Mouse (Mus musculus): Measurements from ENCODE around the gene Spata25. TPM values are rescaled to one million over a fixed set of nuclear protein-coding genes. Genes with fewer than 3 reads are reported as not detected.
A peak's percentile ranks its signal among the peaks of the same experiment; 100 is the strongest.

Spata25 gene
- polyA plus RNA-seq, 1 experiment from 2014 or later: 0.36 TPM

DNA sequence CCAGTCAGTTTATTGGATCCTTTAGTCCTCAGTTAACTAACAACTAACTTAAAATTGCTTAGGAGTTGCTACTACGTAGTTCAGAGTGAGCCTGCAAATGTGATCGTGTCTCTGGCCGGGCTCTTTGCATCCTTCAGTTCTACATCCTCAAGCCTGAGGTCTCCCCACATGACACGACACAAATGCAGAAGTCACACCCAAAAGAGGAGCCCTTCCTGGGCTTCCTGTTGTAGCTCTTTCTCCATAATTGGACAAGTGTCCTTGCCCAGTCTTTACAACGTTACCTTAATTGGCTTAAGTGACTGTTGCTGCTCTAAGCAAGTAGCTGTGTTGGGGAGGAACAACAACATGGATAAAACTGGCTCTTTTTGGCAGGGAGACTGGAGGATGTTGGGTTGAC lies 13.0 kb downstream of the Spata25 start:
- no peak overlapping the region for H3K9ac ChIP-seq (replicated peaks; ENCODE audit: low read length)
- no peak overlapping the region for H3K4me3 ChIP-seq (ENCODE audit: low read depth, low read length)
- H3K27ac ChIP-seq (replicated peaks; ENCODE audit: low read depth, low read length): no peak overlapping the region
- H3K27me3 ChIP-seq (ENCODE audit: control insufficient read depth, insufficient read depth, low read length): no peaks in the 10 kb centered on the region
- no peaks in the 10 kb centered on the region for H3K9me3 ChIP-seq (replicated peaks; ENCODE audit: control insufficient read depth, low read length)
- H3K4me2 ChIP-seq (ENCODE audit: low read depth, low read length): no peak overlapping the region
- ATAC-seq (replicated peaks; ENCODE audit: insufficient number of reproducible peaks, low FRiP score, low TSS enrichment, low read depth) (no peak), DNase-seq (ENCODE audit: low spot score) (no peak)
- 88% methylated on average over 5 of the region's 5 CpGs for WGBS
- H3K4me1 ChIP-seq (ENCODE audit: control insufficient read depth, insufficient read depth, low read length): no peaks in the 10 kb centered on the region
- no peaks in the 10 kb centered on the region for H3K36me3 ChIP-seq (replicated peaks; ENCODE audit: control insufficient read depth, insufficient read depth, low read depth, low read length)

DNA sequence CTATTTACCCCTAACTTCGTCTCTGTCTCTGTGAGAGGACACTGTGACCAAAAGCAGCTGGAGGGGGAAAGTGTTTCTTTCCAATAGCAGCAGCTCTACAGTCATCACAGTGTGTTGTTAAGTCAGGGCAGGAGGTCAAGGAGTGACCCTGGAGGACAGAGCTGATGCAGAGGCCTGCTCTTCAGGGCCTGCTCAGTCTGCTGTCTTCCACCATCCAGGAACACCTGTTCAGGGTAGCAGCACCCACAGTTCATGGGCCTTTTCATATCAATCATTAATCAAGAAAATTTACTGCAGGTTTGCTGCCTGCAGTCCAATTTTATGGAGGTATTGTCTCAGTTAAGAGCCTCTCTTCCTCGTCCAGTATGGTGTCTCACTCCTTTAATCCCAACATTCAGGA lies 14.8 kb downstream of the Spata25 start:
- Histone ChIP-seq H3K4me3 (ENCODE audit: low read depth, low read length) (no peak overlapping the region), H3K36me3 (replicated peaks; ENCODE audit: control insufficient read depth, insufficient read depth, low read depth, low read length) (no peaks in the 10 kb centered on the region), H3K27me3 (ENCODE audit: control insufficient read depth, insufficient read depth, low read length) (no peaks in the 10 kb centered on the region), H3K9me3 (replicated peaks; ENCODE audit: control insufficient read depth, low read length) (no peaks in the 10 kb centered on the region), H3K4me2 (ENCODE audit: low read depth, low read length) (no peak overlapping the region), H3K9ac (replicated peaks; ENCODE audit: low read length) (no peak overlapping the region), H3K27ac (replicated peaks; ENCODE audit: low read depth, low read length) (no peak overlapping the region), H3K4me1 (ENCODE audit: control insufficient read depth, insufficient read depth, low read length) (no peaks in the 10 kb centered on the region)
- no peak for DNase-seq (ENCODE audit: low spot score)
- no peak for ATAC-seq (replicated peaks; ENCODE audit: insufficient number of reproducible peaks, low FRiP score, low TSS enrichment, low read depth)
- 61% methylated on average over 2 of the region's 2 CpGs for WGBS

DNA sequence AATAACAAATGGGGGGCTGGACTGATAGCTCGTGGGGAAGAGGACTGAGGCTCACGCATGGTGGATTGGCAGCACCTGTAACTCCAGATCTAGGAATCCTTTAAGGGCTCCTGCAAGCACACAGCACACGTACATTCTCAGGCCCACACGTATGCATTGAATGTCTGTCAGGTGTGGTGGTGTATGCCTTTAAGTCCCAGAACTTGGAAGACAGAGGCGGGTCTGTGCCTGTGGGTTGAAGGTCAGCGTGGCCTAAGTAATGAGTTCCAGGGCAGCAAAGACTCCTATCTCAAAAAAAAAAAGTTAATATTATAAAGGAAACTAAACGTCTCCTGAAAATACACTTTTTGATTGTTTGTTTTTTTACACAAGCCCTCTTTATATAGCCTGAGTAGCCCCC lies 21.7 kb downstream of the Spata25 start:
- Histone ChIP-seq H3K4me1 (ENCODE audit: control insufficient read depth, insufficient read depth, low read length) (no peaks in the 10 kb centered on the region), H3K4me3 (ENCODE audit: low read depth, low read length) (no peak overlapping the region), H3K36me3 (replicated peaks; ENCODE audit: control insufficient read depth, insufficient read depth, low read depth, low read length) (no peaks in the 10 kb centered on the region; the same call in 1 of the 2 replicates), H3K4me2 (ENCODE audit: low read depth, low read length) (no peak overlapping the region), H3K27me3 (ENCODE audit: control insufficient read depth, insufficient read depth, low read length) (no peaks in the 10 kb centered on the region), H3K9ac (replicated peaks; ENCODE audit: low read length) (no peak overlapping the region), H3K27ac (replicated peaks; ENCODE audit: low read depth, low read length) (no peak overlapping the region), H3K9me3 (replicated peaks; ENCODE audit: control insufficient read depth, low read length) (no peaks in the 10 kb centered on the region)
- ATAC-seq (replicated peaks; ENCODE audit: insufficient number of reproducible peaks, low FRiP score, low TSS enrichment, low read depth) (no peak), DNase-seq (ENCODE audit: low spot score) (no peak)
- 71% methylated on average over 7 of the region's 7 CpGs for WGBS

DNA sequence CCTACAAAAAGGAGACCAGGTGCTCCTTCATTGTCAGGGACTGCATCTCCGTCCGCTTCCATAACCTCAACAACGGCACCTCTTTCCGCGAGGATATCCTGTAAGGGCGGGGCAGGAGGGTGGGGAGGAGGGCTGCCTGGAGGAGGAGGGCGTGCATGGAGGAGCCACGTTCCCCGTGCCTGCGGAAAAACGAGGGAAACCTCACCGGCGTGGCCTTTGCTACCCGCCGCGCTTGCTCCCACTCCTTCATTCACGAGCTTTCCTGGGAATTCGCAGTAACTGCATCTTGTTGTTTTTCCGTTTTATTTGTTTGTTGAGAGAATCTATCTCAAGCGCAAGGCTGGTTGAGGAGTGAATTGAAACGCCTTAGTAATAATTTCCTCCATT lies 23.0 kb downstream of the Spata25 start:
- peak overlapping the region; percentile 69 for H3K9ac ChIP-seq (replicated peaks; ENCODE audit: low read length)
- ATAC-seq (replicated peaks; ENCODE audit: insufficient number of reproducible peaks, low FRiP score, low TSS enrichment, low read depth): peak; percentile 65; the same call in 1 of the 2 replicates
- H3K27ac ChIP-seq (replicated peaks; ENCODE audit: low read depth, low read length): peak overlapping the region; percentile 23; the same call in 1 of the 2 replicates
- no peaks in the 10 kb centered on the region; the same call in 1 of the 2 replicates for H3K36me3 ChIP-seq (replicated peaks; ENCODE audit: control insufficient read depth, insufficient read depth, low read depth, low read length)
- no peaks in the 10 kb centered on the region for H3K9me3 ChIP-seq (replicated peaks; ENCODE audit: control insufficient read depth, low read length)
- peak overlapping the region; percentile 83 for H3K4me2 ChIP-seq (ENCODE audit: low read depth, low read length)
- DNase-seq (ENCODE audit: low spot score): no peak
- H3K4me3 ChIP-seq (ENCODE audit: low read depth, low read length): peak overlapping the region; percentile 81
- WGBS: 2% methylated on average over 21 of the region's 21 CpGs
- no peaks in the 10 kb centered on the region for H3K4me1 ChIP-seq (ENCODE audit: control insufficient read depth, insufficient read depth, low read length)
- H3K27me3 ChIP-seq (ENCODE audit: control insufficient read depth, insufficient read depth, low read length): no peaks in the 10 kb centered on the region

DNA sequence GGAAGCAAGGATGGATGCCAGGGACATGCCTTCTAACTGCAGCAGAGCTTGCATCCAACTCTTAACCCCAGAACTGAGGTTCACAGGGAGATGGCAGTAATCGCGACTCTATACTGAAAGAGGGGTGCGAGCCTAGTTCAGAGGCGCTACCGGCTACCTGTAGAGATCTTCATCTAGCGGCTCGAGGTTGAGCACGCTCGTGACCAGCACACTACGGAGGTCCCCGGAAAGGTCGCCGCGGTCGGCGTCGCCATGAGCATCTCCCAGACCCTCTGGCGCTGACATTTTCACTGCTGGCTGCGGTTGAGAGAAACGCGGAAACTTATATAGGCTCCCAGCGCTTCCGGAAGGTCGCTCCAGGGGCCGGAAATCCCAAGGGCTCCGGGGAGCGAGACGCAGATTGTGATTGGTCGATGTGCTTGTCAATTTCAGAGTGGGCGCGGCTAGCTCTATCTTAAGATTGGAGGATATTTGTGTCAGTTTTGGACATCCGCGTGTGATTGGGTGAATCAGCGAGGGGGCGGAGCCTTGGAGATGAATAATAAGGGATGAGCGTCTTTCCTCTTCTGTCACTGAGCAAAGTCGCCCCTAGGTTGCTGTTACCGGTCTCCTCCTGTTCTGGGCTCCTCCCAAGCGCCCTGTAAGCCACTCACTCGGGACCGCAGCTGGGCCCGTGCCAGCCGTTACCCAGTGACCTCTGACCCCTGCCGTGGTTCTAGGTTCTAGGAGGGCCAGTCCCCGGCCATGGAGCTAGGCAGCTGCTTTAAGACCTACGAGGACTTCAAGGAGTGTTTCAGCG lies 23.6 kb downstream of the Spata25 start, which contains the start of the genes Acot8 and Zswim3:
Gene Acot8, minus strand, starts transcription at position 350 of the 799 bp plus-strand sequence.
Gene Zswim3, plus strand, starts transcription at position 566 of the 799 bp plus-strand sequence.
- H3K4me1 ChIP-seq (ENCODE audit: control insufficient read depth, insufficient read depth, low read length): no peaks in the 10 kb centered on the region
- peak; percentile 93 for ATAC-seq (replicated peaks; ENCODE audit: insufficient number of reproducible peaks, low FRiP score, low TSS enrichment, low read depth)
- H3K4me2 ChIP-seq (ENCODE audit: low read depth, low read length): peak within 1 kb of the TSS; percentile 83
- H3K4me3 ChIP-seq (ENCODE audit: low read depth, low read length): peak within 1 kb of the TSS; percentile 81
- H3K27ac ChIP-seq (replicated peaks; ENCODE audit: low read depth, low read length): peak within 1 kb of the TSS; percentile 28
- WGBS: under 1% methylated on average over 47 of the region's 47 CpGs
- H3K36me3 ChIP-seq (replicated peaks; ENCODE audit: control insufficient read depth, insufficient read depth, low read depth, low read length): no peaks in the 10 kb centered on the region; the same call in 1 of the 2 replicates
- H3K9ac ChIP-seq (replicated peaks; ENCODE audit: low read length): peak within 1 kb of the TSS; percentile 79
- peak; percentile 99 for DNase-seq (ENCODE audit: low spot score)
- H3K9me3 ChIP-seq (replicated peaks; ENCODE audit: control insufficient read depth, low read length): no peaks in the 10 kb centered on the region
- no peaks in the 10 kb centered on the region for H3K27me3 ChIP-seq (ENCODE audit: control insufficient read depth, insufficient read depth, low read length)

DNA sequence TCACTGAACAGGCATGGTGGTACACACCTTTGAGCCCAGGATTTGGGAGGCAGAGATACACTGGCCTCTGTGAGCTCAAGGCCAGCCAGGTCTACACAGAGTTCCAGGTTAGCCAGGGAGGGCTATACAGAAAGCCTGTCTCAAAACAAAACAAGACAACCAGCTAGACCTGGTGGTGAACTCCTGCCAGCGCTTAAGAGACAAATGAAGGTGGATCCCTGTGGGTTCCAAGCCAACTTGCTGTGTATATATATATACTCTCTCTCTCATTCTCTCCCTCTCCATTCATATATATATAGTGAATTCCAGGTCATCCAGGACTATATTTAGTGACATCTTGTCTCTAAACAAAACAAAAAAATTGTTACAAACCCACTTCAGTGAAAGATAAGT lies 24.4 kb downstream of the Spata25 start:
- ATAC-seq (replicated peaks; ENCODE audit: insufficient number of reproducible peaks, low FRiP score, low TSS enrichment, low read depth) (no peak), DNase-seq (ENCODE audit: low spot score) (no peak)
- H3K36me3 ChIP-seq (replicated peaks; ENCODE audit: control insufficient read depth, insufficient read depth, low read depth, low read length): no peaks in the 10 kb centered on the region; the same call in 1 of the 2 replicates
- no peaks in the 10 kb centered on the region for H3K4me1 ChIP-seq (ENCODE audit: control insufficient read depth, insufficient read depth, low read length)
- H3K9me3 ChIP-seq (replicated peaks; ENCODE audit: control insufficient read depth, low read length): no peaks in the 10 kb centered on the region
- H3K4me2 ChIP-seq (ENCODE audit: low read depth, low read length): peak overlapping the region; percentile 54
- no peaks in the 10 kb centered on the region for H3K27me3 ChIP-seq (ENCODE audit: control insufficient read depth, insufficient read depth, low read length)
- H3K4me3 ChIP-seq (ENCODE audit: low read depth, low read length): peak overlapping the region; percentile 81
- H3K9ac ChIP-seq (replicated peaks; ENCODE audit: low read length): peak overlapping the region; percentile 79
- H3K27ac ChIP-seq (replicated peaks; ENCODE audit: low read depth, low read length): no peak overlapping the region
- WGBS: 45% methylated on average over 1 of the region's 1 CpGs

DNA sequence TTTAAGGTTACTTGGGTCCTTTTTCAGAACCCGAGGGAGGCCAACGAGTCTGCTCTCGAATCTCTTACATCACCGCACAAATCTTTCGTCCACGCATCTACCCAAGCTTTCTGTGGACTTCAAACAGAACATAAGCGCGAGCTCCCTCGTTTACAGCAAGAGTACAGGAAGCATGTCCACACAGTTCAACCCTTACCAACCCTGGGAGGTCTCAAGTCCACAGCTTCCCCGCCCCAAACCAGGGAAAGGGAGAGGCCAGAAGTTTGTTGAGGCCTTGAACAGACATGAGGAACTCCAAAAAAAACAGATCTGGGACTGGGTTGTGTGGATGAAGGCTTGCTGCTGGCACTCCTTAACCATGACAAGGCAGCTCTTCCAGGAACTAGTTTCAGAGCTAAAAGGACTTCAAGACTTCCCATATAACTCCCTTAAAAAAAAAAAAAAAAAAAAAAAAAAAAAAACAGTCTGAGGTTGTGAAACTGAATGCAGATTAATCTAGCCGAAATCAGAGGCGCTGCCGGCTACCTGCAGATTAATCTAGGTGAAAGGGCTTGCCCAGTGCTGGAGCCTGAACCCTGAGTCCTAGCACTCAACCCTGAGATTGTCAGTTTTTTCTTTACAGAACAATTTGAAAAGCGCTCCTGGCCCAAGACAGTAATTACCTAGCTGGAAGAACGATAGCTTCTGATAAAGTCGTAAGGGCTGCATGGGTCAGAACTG lies 25.0 kb downstream of the Spata25 start:
- no peak overlapping the region; the same call in 1 of the 2 replicates for H3K9ac ChIP-seq (replicated peaks; ENCODE audit: low read length)
- H3K36me3 ChIP-seq (replicated peaks; ENCODE audit: control insufficient read depth, insufficient read depth, low read depth, low read length): no peaks in the 10 kb centered on the region; the same call in 1 of the 2 replicates
- H3K27me3 ChIP-seq (ENCODE audit: control insufficient read depth, insufficient read depth, low read length): no peaks in the 10 kb centered on the region
- ATAC-seq (replicated peaks; ENCODE audit: insufficient number of reproducible peaks, low FRiP score, low TSS enrichment, low read depth) (no peak), DNase-seq (ENCODE audit: low spot score) (no peak)
- H3K4me2 ChIP-seq (ENCODE audit: low read depth, low read length): peak overlapping the region; percentile 54; the same call in 1 of the 2 replicates
- H3K27ac ChIP-seq (replicated peaks; ENCODE audit: low read depth, low read length): no peak overlapping the region
- 93% methylated on average over 16 of the region's 16 CpGs for WGBS
- H3K9me3 ChIP-seq (replicated peaks; ENCODE audit: control insufficient read depth, low read length): no peaks in the 10 kb centered on the region
- H3K4me3 ChIP-seq (ENCODE audit: low read depth, low read length): no peak overlapping the region
- H3K4me1 ChIP-seq (ENCODE audit: control insufficient read depth, insufficient read depth, low read length): no peaks in the 10 kb centered on the region
